Mouse (Mus musculus): ENCODE data around the gene Pccb. TPM values are rescaled to one million over a fixed set of nuclear protein-coding genes. Genes with fewer than 3 reads are reported as not detected.

The Pccb gene
- polyA plus RNA-seq, 1 experiment = 71.8 TPM

Other genes starting within 250 kb of the Pccb start
- 11.2 and 15.5 TPM in 2 replicates for gene Msl2, start 39.2 kb upstream of the Pccb start, polyA plus RNA-seq (2012; rRNA removed)
- 1.8 and 3.0 TPM in 2 replicates for gene Ppp2r3a, start 216.9 kb upstream of the Pccb start, polyA plus RNA-seq (2012; rRNA removed)